Mouse (Mus musculus): Measurements from ENCODE around the gene Sipa1l3. TPM values are rescaled to one million over a fixed set of nuclear protein-coding genes. Genes with fewer than 3 reads are reported as not detected.

Sipa1l3 gene
- polyA plus RNA-seq, 1 experiment = 71.5 TPM

- no peaks in the 10 kb centered on the region for H3K27me3 ChIP-seq (ENCODE audit: control insufficient read depth, insufficient read depth, low read length)
- no peak overlapping the region for H3K4me3 ChIP-seq (ENCODE audit: control insufficient read depth, low read depth, low read length)
- no peaks in the 10 kb centered on the region for H3K36me3 ChIP-seq (ENCODE audit: control insufficient read depth, insufficient read depth, low read length)
- TF ChIP-seq POLR2A (IDR thresholded peaks at IDR 0.05; ENCODE audit: control insufficient read depth, low read depth, low read length) (no peak), CTCF (IDR thresholded peaks at IDR 0.05; ENCODE audit: control insufficient read depth, insufficient read depth, insufficient replicate concordance, low read depth, low read length) (no peak)
- no peak overlapping the region for H3K27ac ChIP-seq (ENCODE audit: control insufficient read depth, insufficient read depth, low read depth, low read length)
- peaks cover 7% of the 10 kb centered on the region for H3K4me1 ChIP-seq (ENCODE audit: control insufficient read depth, insufficient read depth, low read length)
Observed at GRCm38 (mm10) chr7:29466585-29466984, 51.9 kb downstream of the Sipa1l3 start.

- Histone ChIP-seq H3K4me3 (ENCODE audit: control insufficient read depth, low read depth, low read length) (no peak overlapping the region), H3K36me3 (ENCODE audit: control insufficient read depth, insufficient read depth, low read length) (no peaks in the 10 kb centered on the region), H3K27me3 (ENCODE audit: control insufficient read depth, insufficient read depth, low read length) (no peaks in the 10 kb centered on the region), H3K4me1 (ENCODE audit: control insufficient read depth, insufficient read depth, low read length) (peaks cover 6% of the 10 kb centered on the region), H3K27ac (ENCODE audit: control insufficient read depth, insufficient read depth, low read depth, low read length) (no peak overlapping the region)
- TF ChIP-seq POLR2A (IDR thresholded peaks at IDR 0.05; ENCODE audit: control insufficient read depth, low read depth, low read length) = no peak
- TF ChIP-seq CTCF (IDR thresholded peaks at IDR 0.05; ENCODE audit: control insufficient read depth, insufficient read depth, insufficient replicate concordance, low read depth, low read length) = no peak
Observed at GRCm38 (mm10) chr7:29465736-29466135, 52.7 kb downstream of the Sipa1l3 start.

GRCm38 (mm10) chr7:29462820-29463219 lies 55.6 kb downstream of the Sipa1l3 start:
- Histone ChIP-seq H3K27me3 (ENCODE audit: control insufficient read depth, insufficient read depth, low read length) (no peaks in the 10 kb centered on the region), H3K27ac (ENCODE audit: control insufficient read depth, insufficient read depth, low read depth, low read length) (no peak overlapping the region), H3K36me3 (ENCODE audit: control insufficient read depth, insufficient read depth, low read length) (no peaks in the 10 kb centered on the region), H3K4me1 (ENCODE audit: control insufficient read depth, insufficient read depth, low read length) (peaks cover 13% of the 10 kb centered on the region), H3K4me3 (ENCODE audit: control insufficient read depth, low read depth, low read length) (no peak overlapping the region)
- TF ChIP-seq POLR2A (IDR thresholded peaks at IDR 0.05; ENCODE audit: control insufficient read depth, low read depth, low read length) (no peak), CTCF (IDR thresholded peaks at IDR 0.05; ENCODE audit: control insufficient read depth, insufficient read depth, insufficient replicate concordance, low read depth, low read length) (no peak)

GRCm38 (mm10) chr7:29462178-29462577 lies 56.3 kb downstream of the Sipa1l3 start:
- peaks cover 13% of the 10 kb centered on the region for H3K4me1 ChIP-seq (ENCODE audit: control insufficient read depth, insufficient read depth, low read length)
- TF ChIP-seq POLR2A (IDR thresholded peaks at IDR 0.05; ENCODE audit: control insufficient read depth, low read depth, low read length) (no peak), CTCF (IDR thresholded peaks at IDR 0.05; ENCODE audit: control insufficient read depth, insufficient read depth, insufficient replicate concordance, low read depth, low read length) (no peak)
- no peak overlapping the region for H3K4me3 ChIP-seq (ENCODE audit: control insufficient read depth, low read depth, low read length)
- H3K36me3 ChIP-seq (ENCODE audit: control insufficient read depth, insufficient read depth, low read length) = no peaks in the 10 kb centered on the region
- H3K27me3 ChIP-seq (ENCODE audit: control insufficient read depth, insufficient read depth, low read length) = no peaks in the 10 kb centered on the region
- H3K27ac ChIP-seq (ENCODE audit: control insufficient read depth, insufficient read depth, low read depth, low read length) = no peak overlapping the region

DNA sequence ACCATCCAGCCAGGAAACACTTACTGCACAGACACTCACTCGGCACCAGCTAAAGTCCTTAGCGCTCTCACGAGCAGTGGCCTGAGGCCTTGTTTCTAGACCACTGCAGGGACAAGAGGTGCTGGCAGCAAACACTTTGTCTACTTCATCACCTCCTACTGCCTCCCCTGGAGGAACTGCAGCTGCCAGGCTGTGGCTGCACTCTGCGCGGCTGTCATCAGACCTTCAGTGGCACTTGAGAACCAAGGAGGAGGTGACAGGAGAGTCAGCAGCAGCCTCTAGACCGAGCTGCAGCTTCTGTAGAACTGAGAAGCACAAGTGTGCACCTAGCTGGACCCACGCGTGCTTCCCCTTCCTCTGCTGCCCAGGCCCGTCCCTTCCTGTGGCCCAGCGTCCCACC lies 56.9 kb downstream of the Sipa1l3 start:
- no peak for TF ChIP-seq POLR2A (IDR thresholded peaks at IDR 0.05; ENCODE audit: control insufficient read depth, low read depth, low read length)
- TF ChIP-seq CTCF (IDR thresholded peaks at IDR 0.05; ENCODE audit: control insufficient read depth, insufficient read depth, insufficient replicate concordance, low read depth, low read length) = no peak
- Histone ChIP-seq H3K36me3 (ENCODE audit: control insufficient read depth, insufficient read depth, low read length) (no peaks in the 10 kb centered on the region), H3K27ac (ENCODE audit: control insufficient read depth, insufficient read depth, low read depth, low read length) (no peak overlapping the region), H3K4me1 (ENCODE audit: control insufficient read depth, insufficient read depth, low read length) (peaks cover 11% of the 10 kb centered on the region), H3K27me3 (ENCODE audit: control insufficient read depth, insufficient read depth, low read length) (no peaks in the 10 kb centered on the region), H3K4me3 (ENCODE audit: control insufficient read depth, low read depth, low read length) (no peak overlapping the region)

GRCm38 (mm10) chr7:29458889-29459740 lies 59.3 kb downstream of the Sipa1l3 start:
- Histone ChIP-seq H3K4me3 (ENCODE audit: control insufficient read depth, low read depth, low read length) (no peak overlapping the region), H3K27ac (ENCODE audit: control insufficient read depth, insufficient read depth, low read depth, low read length) (no peak overlapping the region), H3K4me1 (ENCODE audit: control insufficient read depth, insufficient read depth, low read length) (peaks cover 8% of the 10 kb centered on the region), H3K27me3 (ENCODE audit: control insufficient read depth, insufficient read depth, low read length) (no peaks in the 10 kb centered on the region), H3K36me3 (ENCODE audit: control insufficient read depth, insufficient read depth, low read length) (no peaks in the 10 kb centered on the region)
- TF ChIP-seq CTCF (IDR thresholded peaks at IDR 0.05; ENCODE audit: control insufficient read depth, insufficient read depth, insufficient replicate concordance, low read depth, low read length) (no peak), POLR2A (IDR thresholded peaks at IDR 0.05; ENCODE audit: control insufficient read depth, low read depth, low read length) (no peak)

DNA sequence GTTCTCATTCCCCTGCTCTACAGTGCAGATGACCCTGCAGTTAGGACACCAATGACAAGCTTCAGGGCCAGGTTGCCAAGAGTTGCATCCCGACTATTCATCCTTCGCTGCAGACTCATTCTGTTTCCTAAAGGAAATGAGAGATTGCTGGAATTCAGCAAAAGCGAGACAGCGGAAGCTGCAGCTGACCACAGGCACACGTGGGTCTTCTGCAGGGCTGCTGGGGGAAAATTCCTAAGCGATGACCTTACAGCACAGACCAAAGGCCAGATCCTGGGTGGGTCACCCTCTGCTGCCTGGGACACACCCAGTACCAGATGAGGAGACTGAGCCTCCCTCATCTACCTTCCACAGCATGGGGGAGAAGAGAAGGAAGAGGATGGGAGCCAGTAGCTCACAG lies 60.7 kb downstream of the Sipa1l3 start:
- Histone ChIP-seq H3K27me3 (ENCODE audit: control insufficient read depth, insufficient read depth, low read length) (no peaks in the 10 kb centered on the region), H3K27ac (ENCODE audit: control insufficient read depth, insufficient read depth, low read depth, low read length) (no peak overlapping the region), H3K4me3 (ENCODE audit: control insufficient read depth, low read depth, low read length) (no peak overlapping the region), H3K4me1 (ENCODE audit: control insufficient read depth, insufficient read depth, low read length) (peaks cover 16% of the 10 kb centered on the region), H3K36me3 (ENCODE audit: control insufficient read depth, insufficient read depth, low read length) (no peaks in the 10 kb centered on the region)
- TF ChIP-seq CTCF (IDR thresholded peaks at IDR 0.05; ENCODE audit: control insufficient read depth, insufficient read depth, insufficient replicate concordance, low read depth, low read length) (no peak), POLR2A (IDR thresholded peaks at IDR 0.05; ENCODE audit: control insufficient read depth, low read depth, low read length) (no peak)

All from testis, adult 2 months (tissue).